Mouse (Mus musculus) forebrain, embryonic 16.5 days (tissue): ENCODE data around the gene Ttc4. TPM values are rescaled to one million over a fixed set of nuclear protein-coding genes. Genes with fewer than 3 reads are reported as not detected.
A peak's percentile ranks its signal among the peaks of the same experiment; 100 is the strongest.

Experiments
- ATAC-seq: fragments of 200-750 bp; cut with Nextera tagmentation; 2 replicates; pipeline ENCODE4 v1.8.0; 2017; ENCODE audit warnings: mild to moderate bottlenecking, moderate library complexity
- H3K27ac ChIP-seq: fragments of 300-500 bp; sonication (generic); 2 replicates; pipeline ENCODE4 v1.5.1; 2014; ENCODE audit warnings: low read length, control low read depth
- H3K27me3 ChIP-seq: fragments of 300-500 bp; sonication (generic); replicated peaks from 2 replicates; pipeline ENCODE4 v1.6.1; 2014; ENCODE audit warnings: low read length; ENCODE audit not compliant: control insufficient read depth, insufficient read depth
- H3K36me3 ChIP-seq: fragments of 300-500 bp; sonication (generic); 2 replicates; pipeline ENCODE4 v1.6.1; 2014; ENCODE audit not compliant: control insufficient read depth, insufficient read depth
- H3K4me1 ChIP-seq: fragments of 300-500 bp; sonication (generic); replicated peaks from 2 replicates; pipeline ENCODE4 v1.6.1; 2014; ENCODE audit warnings: low read length; ENCODE audit not compliant: control insufficient read depth, insufficient read depth
- H3K4me2 ChIP-seq: fragments of 300-500 bp; sonication (generic); 2 replicates; pipeline ENCODE4 v1.6.1; 2014; ENCODE audit warnings: mild to moderate bottlenecking, low read length, control low read depth
- H3K4me3 ChIP-seq: fragments of 300-500 bp; sonication (generic); replicated peaks from 2 replicates; pipeline ENCODE4 v1.5.1; 2014; ENCODE audit warnings: mild to moderate bottlenecking, low read length, control low read depth
- H3K9ac ChIP-seq: fragments of 300-500 bp; sonication (generic); replicated peaks from 2 replicates; pipeline ENCODE4 v1.6.1; 2014; ENCODE audit warnings: low read depth, low read length, control low read depth
- H3K9me3 ChIP-seq: fragments of 300-500 bp; sonication (generic); 2 replicates; pipeline ENCODE4 v1.6.1; 2016; ENCODE audit warnings: low read length; ENCODE audit not compliant: control insufficient read depth
- WGBS: fragments of 180-500 bp; shearing (Covaris S2); extraction: QIAGEN DNeasy Blood & Tissue Kit; methylation state at CpG from one replicate; pipeline ENCODE4 v1.1.7; 2014; 5-methylcytosine and 5-hydroxymethylcytosine counted together
- polyA plus RNA-seq: library from polyadenylated mRNA; unstranded; fragments of >200 nt; fragmentation: Nextera tagmentation; extraction: Ambion mirVana; gene quantifications from 2 replicates; pipeline ENCODE4 v1.2.1, GENCODE M21; 2015

Ttc4 gene
- polyA plus RNA-seq, 1 experiment from 2014 or later = 152 TPM

DNA sequence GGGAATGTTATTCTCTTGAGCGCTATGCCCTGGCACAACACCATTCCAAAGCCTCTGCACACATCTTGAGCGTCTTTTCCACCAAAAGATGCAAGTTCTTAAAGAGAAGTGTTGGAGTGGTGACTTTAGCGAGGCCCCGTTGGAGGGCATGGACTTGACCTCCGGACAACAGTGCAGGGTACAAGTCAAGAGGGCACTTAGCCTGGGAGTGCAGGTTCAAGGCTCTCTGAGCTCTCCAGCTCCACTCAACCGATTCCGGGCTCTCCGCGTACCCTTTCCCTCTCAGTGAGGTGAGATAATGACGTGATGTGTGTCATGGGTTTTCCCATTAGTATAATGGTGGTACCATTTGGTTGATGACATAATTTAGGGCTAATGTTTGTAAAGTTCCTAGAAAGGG is 54.5 kb downstream of the Ttc4 start:
- 91% methylated on average over 10 of the region's 10 CpGs for WGBS
- H3K4me2 ChIP-seq = no peak overlapping the region
- H3K27me3 ChIP-seq = peaks cover 18% of the 10 kb centered on the region
- no peaks in the 10 kb centered on the region for H3K36me3 ChIP-seq
- H3K4me1 ChIP-seq = peaks cover 2% of the 10 kb centered on the region; the same call in 1 of the 2 replicates
- no peak for ATAC-seq
- no peak overlapping the region for H3K9ac ChIP-seq
- H3K4me3 ChIP-seq = no peak overlapping the region
- no peak overlapping the region for H3K27ac ChIP-seq
- H3K9me3 ChIP-seq = no peaks in the 10 kb centered on the region

GRCm38 (mm10) chr4:106622712-106623111 is 56.0 kb downstream of the Ttc4 start:
- Histone ChIP-seq H3K9me3 (no peaks in the 10 kb centered on the region), H3K4me1 (peaks cover 2% of the 10 kb centered on the region; the same call in 1 of the 2 replicates), H3K9ac (no peak overlapping the region), H3K27ac (no peak overlapping the region), H3K27me3 (peaks cover 20% of the 10 kb centered on the region), H3K4me3 (no peak overlapping the region), H3K36me3 (no peaks in the 10 kb centered on the region), H3K4me2 (no peak overlapping the region)
- ATAC-seq = no peak
- 30% methylated on average over 28 of the region's 28 CpGs for WGBS

- Histone ChIP-seq H3K27ac (no peak within 1 kb of the TSS), H3K27me3 (peaks cover 20% of the 10 kb centered on the region), H3K4me1 (peaks cover 5% of the 10 kb centered on the region), H3K4me2 (no peak within 1 kb of the TSS), H3K4me3 (no peak within 1 kb of the TSS), H3K9me3 (no peaks in the 10 kb centered on the region), H3K36me3 (no peaks in the 10 kb centered on the region), H3K9ac (no peak within 1 kb of the TSS)
- 30% methylated on average over 16 of the region's 16 CpGs for WGBS
- no peak for ATAC-seq
These were observed 56.7 kb downstream of the Ttc4 start, which contains the start of gene Ttc22 for GRCm38 (mm10) chr4:106622030-106622493. TSS of gene Ttc22 (plus strand) at chr4:106622432.

GRCm38 (mm10) chr4:106621428-106621827 is 57.3 kb downstream of the Ttc4 start:
- Histone ChIP-seq H3K4me1 (peaks cover 7% of the 10 kb centered on the region), H3K27me3 (peaks cover 20% of the 10 kb centered on the region), H3K4me2 (no peak overlapping the region), H3K36me3 (no peaks in the 10 kb centered on the region), H3K9me3 (no peaks in the 10 kb centered on the region), H3K9ac (no peak overlapping the region), H3K27ac (no peak overlapping the region), H3K4me3 (no peak overlapping the region)
- no peak for ATAC-seq
- WGBS = 75% methylated on average over 3 of the region's 3 CpGs

GRCm38 (mm10) chr4:106618898-106619297 is 59.8 kb downstream of the Ttc4 start:
- no peaks in the 10 kb centered on the region for H3K36me3 ChIP-seq
- WGBS = 94% methylated on average over 4 of the region's 4 CpGs
- no peak overlapping the region for H3K9ac ChIP-seq
- H3K4me2 ChIP-seq = no peak overlapping the region
- H3K27me3 ChIP-seq = peaks cover 15% of the 10 kb centered on the region
- no peak for ATAC-seq
- H3K4me1 ChIP-seq = peaks cover 10% of the 10 kb centered on the region
- H3K9me3 ChIP-seq = no peaks in the 10 kb centered on the region
- H3K4me3 ChIP-seq = no peak overlapping the region
- no peak overlapping the region for H3K27ac ChIP-seq

GRCm38 (mm10) chr4:106617056-106617455 is 61.7 kb downstream of the Ttc4 start, which contains the start of gene Lexm:
TSS of gene Lexm (minus strand) at chr4:106617241.
- 0 out of 2 replicates have a peak, but pooled peaks have one; percentile 21 for ATAC-seq
- no peak within 1 kb of the TSS; the same call in 1 of the 2 replicates for H3K9ac ChIP-seq
- peak within 1 kb of the TSS; percentile 39 for H3K4me2 ChIP-seq
- 2% methylated on average over 18 of the region's 19 CpGs for WGBS
- peaks cover 10% of the 10 kb centered on the region for H3K4me1 ChIP-seq
- peak within 1 kb of the TSS; percentile 4; the same call in 1 of the 2 replicates for H3K4me3 ChIP-seq
- H3K27ac ChIP-seq = no peak within 1 kb of the TSS
- 0 out of 2 replicates have a peak, but pooled peaks cover 2% of the 10 kb centered on the region for H3K27me3 ChIP-seq
- H3K9me3 ChIP-seq = no peaks in the 10 kb centered on the region
- H3K36me3 ChIP-seq = no peaks in the 10 kb centered on the region

GRCm38 (mm10) chr4:106615637-106616036 is 63.1 kb downstream of the Ttc4 start:
- H3K9ac ChIP-seq = no peak overlapping the region
- no peaks in the 10 kb centered on the region for H3K36me3 ChIP-seq
- no peaks in the 10 kb centered on the region for H3K9me3 ChIP-seq
- H3K4me3 ChIP-seq = no peak overlapping the region
- H3K4me2 ChIP-seq = no peak overlapping the region
- 80% methylated on average over 12 of the region's 12 CpGs for WGBS
- H3K4me1 ChIP-seq = peaks cover 10% of the 10 kb centered on the region
- 0 out of 2 replicates have a peak, but pooled peaks cover 2% of the 10 kb centered on the region for H3K27me3 ChIP-seq
- no peak overlapping the region for H3K27ac ChIP-seq
- ATAC-seq = no peak

DNA sequence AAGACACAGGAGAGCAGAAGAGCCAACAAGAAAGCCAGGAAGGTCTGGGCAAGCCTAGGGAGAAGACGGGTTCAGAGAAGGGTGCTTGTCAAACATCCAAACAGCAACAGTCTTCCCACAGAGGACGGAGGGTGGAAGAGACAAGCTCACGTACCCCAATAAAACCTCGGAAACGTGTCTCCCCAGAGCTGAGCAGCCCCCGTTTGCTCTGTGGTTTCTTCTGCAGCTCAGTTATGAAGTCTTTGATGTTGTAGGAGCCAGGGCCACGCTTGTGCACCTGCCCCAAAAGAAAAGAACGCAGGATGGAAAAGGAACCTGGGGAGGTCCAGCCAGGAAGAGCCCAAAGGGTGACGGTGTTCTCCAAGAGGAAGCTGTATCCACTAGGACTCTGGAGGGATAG is 63.9 kb downstream of the Ttc4 start:
- WGBS = 86% methylated on average over 9 of the region's 9 CpGs
- no peak overlapping the region for H3K4me2 ChIP-seq
- no peak overlapping the region for H3K9ac ChIP-seq
- peaks cover 10% of the 10 kb centered on the region for H3K4me1 ChIP-seq
- no peak for ATAC-seq
- no peak overlapping the region for H3K4me3 ChIP-seq
- H3K27ac ChIP-seq = no peak overlapping the region
- H3K36me3 ChIP-seq = no peaks in the 10 kb centered on the region
- H3K27me3 ChIP-seq = 0 out of 2 replicates have a peak, but pooled peaks cover 2% of the 10 kb centered on the region
- H3K9me3 ChIP-seq = no peaks in the 10 kb centered on the region

DNA sequence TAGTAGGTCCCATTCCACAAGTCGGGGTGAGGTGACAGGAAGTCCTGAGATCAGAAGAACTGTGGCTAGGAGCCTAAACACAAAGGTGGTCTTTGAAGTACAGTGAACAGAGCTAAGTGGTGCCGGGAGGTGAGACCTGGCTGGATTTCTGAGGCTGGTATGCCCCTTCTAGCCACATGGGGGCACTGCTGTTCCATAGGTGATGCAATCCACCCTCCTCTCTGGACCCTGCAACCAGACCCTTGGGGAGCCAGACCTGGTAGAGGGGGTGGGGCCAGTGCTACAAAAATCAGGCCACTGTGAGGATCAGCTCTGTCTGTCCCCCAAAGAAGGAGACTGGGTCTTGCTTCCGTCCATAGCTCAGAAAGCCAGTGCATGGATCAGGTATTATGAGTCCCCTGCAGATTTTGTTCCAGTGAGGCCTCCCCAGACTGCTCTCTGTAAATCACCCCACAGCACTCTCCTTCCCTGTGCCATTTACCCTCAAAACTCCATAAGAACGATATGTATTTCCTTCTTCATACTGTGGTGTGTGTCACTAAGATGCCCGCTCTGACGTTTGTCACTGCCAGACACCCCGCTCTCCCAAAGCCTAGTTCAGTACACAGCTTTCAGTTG is 64.5 kb downstream of the Ttc4 start:
- no peak overlapping the region for H3K9ac ChIP-seq
- WGBS = 38% methylated on average over 7 of the region's 7 CpGs
- no peaks in the 10 kb centered on the region for H3K36me3 ChIP-seq

More for the DNA sequence above, 64.5 kb downstream of the Ttc4 start:
- Histone ChIP-seq H3K4me1 (peaks cover 10% of the 10 kb centered on the region), H3K4me3 (no peak overlapping the region), H3K27me3 (0 out of 2 replicates have a peak, but pooled peaks cover 2% of the 10 kb centered on the region), H3K9me3 (no peaks in the 10 kb centered on the region), H3K27ac (no peak overlapping the region), H3K4me2 (no peak overlapping the region)
- ATAC-seq = peak; percentile 71
